Mouse (Mus musculus) erythroblast, embryonic 14.5 days (primary cell): Measurements from ENCODE around the gene Lamtor3. TPM values are rescaled to one million over a fixed set of nuclear protein-coding genes. Genes with fewer than 3 reads are reported as not detected.

Experiments
- H3K27me3 ChIP-seq: 2 replicates; pipeline ENCODE4 v1.6.1; 2012; ENCODE audit warnings: inconsistent platforms; ENCODE audit not compliant: control insufficient read depth
- H3K36me3 ChIP-seq: 2 replicates; pipeline ENCODE4 v1.6.1; 2012; ENCODE audit warnings: mild to moderate bottlenecking, inconsistent platforms; ENCODE audit not compliant: control insufficient read depth
- H3K4me1 ChIP-seq: 2 replicates; pipeline ENCODE4 v1.6.1; 2012; ENCODE audit warnings: inconsistent platforms; ENCODE audit not compliant: control insufficient read depth
- H3K4me3 ChIP-seq: replicated peaks from 2 replicates; pipeline ENCODE3; 2012; ENCODE audit warnings: moderate library complexity, mild to moderate bottlenecking, inconsistent platforms
- H3K9me3 ChIP-seq: 2 replicates; pipeline ENCODE4 v1.6.1; 2012; ENCODE audit warnings: low read length, inconsistent platforms, mixed read lengths; ENCODE audit not compliant: control insufficient read depth
- GATA1 ChIP-seq: IDR thresholded peaks from 2 replicates; pipeline ENCODE4 v1.6.1; 2012; ENCODE audit warnings: low read length, inconsistent platforms, mixed read lengths
- TAL1 ChIP-seq: IDR thresholded peaks from 3 replicates; pipeline ENCODE4 v1.6.1; 2012; ENCODE audit warnings: low read length, inconsistent platforms, mixed read lengths
- polyA plus RNA-seq: library from polyadenylated mRNA; stranded (reverse); fragments of >175 nt; gene quantifications from 2 replicates; pipeline ENCODE4 v1.2.3, GENCODE M21; 2012

Gene Lamtor3
- polyA plus RNA-seq: 1.8 and 2.7 TPM in 2 replicates

- Histone ChIP-seq H3K27me3 (no peaks in the 10 kb centered on the region), H3K4me3 (peak within 1 kb of the TSS; percentile 74), H3K36me3 (peaks cover 32% of the 10 kb centered on the region), H3K9me3 (no peaks in the 10 kb centered on the region), H3K4me1 (peaks cover 24% of the 10 kb centered on the region)
- TF ChIP-seq GATA1 (no peak), TAL1 (no peak)
Measured at GRCm38 (mm10) chr3:137918172-137918931, at the start of gene Lamtor3. TSS of gene Lamtor3 (plus strand) at chr3:137918506.

GRCm38 (mm10) chr3:137869395-137869794, 48.9 kb upstream of the Lamtor3 start:
- TF ChIP-seq TAL1: no peak
- TF ChIP-seq GATA1: no peak
- no peaks in the 10 kb centered on the region for H3K9me3 ChIP-seq
- no peaks in the 10 kb centered on the region for H3K27me3 ChIP-seq
- peaks cover 30% of the 10 kb centered on the region for H3K4me1 ChIP-seq
- H3K4me3 ChIP-seq: no peak overlapping the region
- H3K36me3 ChIP-seq: peaks cover 34% of the 10 kb centered on the region

- H3K4me3 ChIP-seq: no peak overlapping the region
- H3K9me3 ChIP-seq: no peaks in the 10 kb centered on the region
- H3K36me3 ChIP-seq: peaks cover 8% of the 10 kb centered on the region
- H3K4me1 ChIP-seq: peaks cover 11% of the 10 kb centered on the region
- no peaks in the 10 kb centered on the region for H3K27me3 ChIP-seq
- TF ChIP-seq GATA1 (no peak), TAL1 (no peak)
Measured at GRCm38 (mm10) chr3:137879313-137879712, 39.0 kb upstream of the Lamtor3 start.

GRCm38 (mm10) chr3:137880109-137880748, 38.1 kb upstream of the Lamtor3 start:
- no peaks in the 10 kb centered on the region for H3K9me3 ChIP-seq
- no peak for TF ChIP-seq GATA1
- TF ChIP-seq TAL1: no peak
- no peaks in the 10 kb centered on the region for H3K27me3 ChIP-seq
- peaks cover 7% of the 10 kb centered on the region for H3K36me3 ChIP-seq
- H3K4me1 ChIP-seq: peaks cover 11% of the 10 kb centered on the region
- no peak overlapping the region for H3K4me3 ChIP-seq

GRCm38 (mm10) chr3:137881093-137881492, 37.2 kb upstream of the Lamtor3 start:
- TF ChIP-seq TAL1 (no peak), GATA1 (no peak)
- Histone ChIP-seq H3K4me1 (peaks cover 11% of the 10 kb centered on the region), H3K36me3 (peaks cover 6% of the 10 kb centered on the region), H3K27me3 (no peaks in the 10 kb centered on the region), H3K4me3 (no peak overlapping the region), H3K9me3 (no peaks in the 10 kb centered on the region)

- H3K4me1 ChIP-seq: peaks cover 19% of the 10 kb centered on the region
- no peaks in the 10 kb centered on the region for H3K27me3 ChIP-seq
- H3K36me3 ChIP-seq: peaks cover 26% of the 10 kb centered on the region
- TF ChIP-seq GATA1: no peak
- no peak for TF ChIP-seq TAL1
- no peak overlapping the region for H3K4me3 ChIP-seq
- H3K9me3 ChIP-seq: no peaks in the 10 kb centered on the region; the same call in 1 of the 2 replicates
Measured at GRCm38 (mm10) chr3:137887961-137888360, 30.3 kb upstream of the Lamtor3 start.

- H3K9me3 ChIP-seq: no peaks in the 10 kb centered on the region; the same call in 1 of the 2 replicates
- H3K36me3 ChIP-seq: peaks cover 39% of the 10 kb centered on the region
- TF ChIP-seq TAL1 (no peak), GATA1 (no peak)
- H3K4me1 ChIP-seq: peaks cover 19% of the 10 kb centered on the region
- no peak overlapping the region for H3K4me3 ChIP-seq
- no peaks in the 10 kb centered on the region for H3K27me3 ChIP-seq
Measured at GRCm38 (mm10) chr3:137891089-137891488, 27.2 kb upstream of the Lamtor3 start.

GRCm38 (mm10) chr3:137892118-137892517, 26.2 kb upstream of the Lamtor3 start:
- Histone ChIP-seq H3K9me3 (no peaks in the 10 kb centered on the region; the same call in 1 of the 2 replicates), H3K4me1 (peaks cover 19% of the 10 kb centered on the region), H3K27me3 (no peaks in the 10 kb centered on the region), H3K36me3 (peaks cover 37% of the 10 kb centered on the region), H3K4me3 (no peak overlapping the region)
- TF ChIP-seq TAL1 (no peak), GATA1 (no peak)

- Histone ChIP-seq H3K4me3 (no peak overlapping the region), H3K9me3 (no peaks in the 10 kb centered on the region; the same call in 1 of the 2 replicates), H3K36me3 (peaks cover 45% of the 10 kb centered on the region), H3K27me3 (no peaks in the 10 kb centered on the region), H3K4me1 (peaks cover 18% of the 10 kb centered on the region)
- TF ChIP-seq GATA1: no peak
Measured at GRCm38 (mm10) chr3:137893789-137894188, 24.5 kb upstream of the Lamtor3 start.
